Mouse (Mus musculus) R1 (cell line): Measurements from ENCODE around the gene Sim1.

Experiments
- DNase-seq: peaks from one replicate; pipeline ENCODE4 v3.0.0-alpha.2; 2018; ENCODE audit warnings: low read depth, low spot score

Sim1 gene

GRCm38 (mm10) chr10:50901601-50902475, 7.3 kb downstream of the Sim1 start:
- no peak for DNase-seq

GRCm38 (mm10) chr10:50902741-50903715, 8.5 kb downstream of the Sim1 start:
- peak; percentile 51 for DNase-seq

GRCm38 (mm10) chr10:50903846-50904763, 9.6 kb downstream of the Sim1 start:
- DNase-seq, result peak; percentile 10

- DNase-seq, result peak; percentile 11
Observed at GRCm38 (mm10) chr10:50904764-50905701, 10.5 kb downstream of the Sim1 start.

- DNase-seq, result no peak
Observed at GRCm38 (mm10) chr10:50910400-50910799, 15.8 kb downstream of the Sim1 start.

- DNase-seq, result no peak
Observed at GRCm38 (mm10) chr10:50910861-50911410, 16.4 kb downstream of the Sim1 start.

GRCm38 (mm10) chr10:50915607-50916006, 21.1 kb downstream of the Sim1 start:
- DNase-seq, result no peak

- no peak for DNase-seq
Observed at GRCm38 (mm10) chr10:50929281-50929680, 34.7 kb downstream of the Sim1 start.

GRCm38 (mm10) chr10:50935673-50936072, 41.1 kb downstream of the Sim1 start:
- DNase-seq, result no peak

GRCm38 (mm10) chr10:50973625-50974024, 79.1 kb downstream of the Sim1 start:
- DNase-seq, result no peak

GRCm38 (mm10) chr10:50981849-50982248, 87.3 kb downstream of the Sim1 start:
- DNase-seq, result no peak

GRCm38 (mm10) chr10:50983620-50984019, 89.1 kb downstream of the Sim1 start:
- no peak for DNase-seq

GRCm38 (mm10) chr10:51007798-51008197, 113.2 kb downstream of the Sim1 start:
- peak; percentile 2 for DNase-seq

- no peak for DNase-seq
Observed at GRCm38 (mm10) chr10:51011391-51012150, 117.0 kb downstream of the Sim1 start.

- DNase-seq, result no peak
Observed at GRCm38 (mm10) chr10:51014901-51015300, 120.3 kb downstream of the Sim1 start.

GRCm38 (mm10) chr10:51015362-51015761, 120.8 kb downstream of the Sim1 start:
- DNase-seq, result no peak

- no peak for DNase-seq
Observed at GRCm38 (mm10) chr10:51023308-51024279, 129.0 kb downstream of the Sim1 start.
